Mouse (Mus musculus) MEL-GATA-1-ER (cell line): ENCODE results near the gene Haao.

Experiments
- DNase-seq: peaks from one replicate; pipeline ENCODE4 v3.0.0-alpha.2; 2012; ENCODE audit warnings: low read depth; ENCODE audit errors: extremely low read depth

Haao gene

GRCm38 (mm10) chr17:83847815-83848214, at the start of gene Haao:
Gene Haao, minus strand, starts transcription at chr17:83847963.
- DNase-seq, result peak; percentile 78

- DNase-seq, result no peak
Measured at GRCm38 (mm10) chr17:83897361-83897799, 49.6 kb upstream of the Haao start.

GRCm38 (mm10) chr17:83896723-83897122, 49.0 kb upstream of the Haao start:
- DNase-seq, result no peak

GRCm38 (mm10) chr17:83895321-83895770, 47.6 kb upstream of the Haao start:
- DNase-seq, result no peak

GRCm38 (mm10) chr17:83893134-83893533, 45.4 kb upstream of the Haao start:
- no peak for DNase-seq

- DNase-seq, result no peak
Measured at GRCm38 (mm10) chr17:83891864-83892263, 44.1 kb upstream of the Haao start.

- DNase-seq, result no peak
Measured at GRCm38 (mm10) chr17:83890373-83890696, 42.6 kb upstream of the Haao start.

GRCm38 (mm10) chr17:83889691-83890372, 42.1 kb upstream of the Haao start:
- DNase-seq, result no peak

- DNase-seq, result no peak
Measured at GRCm38 (mm10) chr17:83889329-83889690, 41.5 kb upstream of the Haao start.

GRCm38 (mm10) chr17:83887241-83887640, 39.5 kb upstream of the Haao start:
- DNase-seq, result no peak

GRCm38 (mm10) chr17:83886395-83886794, 38.6 kb upstream of the Haao start:
- DNase-seq, result no peak

- DNase-seq, result no peak
Measured at GRCm38 (mm10) chr17:83885750-83886149, 38.0 kb upstream of the Haao start.

GRCm38 (mm10) chr17:83885021-83885582, 37.3 kb upstream of the Haao start:
- no peak for DNase-seq

- DNase-seq, result no peak
Measured at GRCm38 (mm10) chr17:83882788-83883187, 35.0 kb upstream of the Haao start.

GRCm38 (mm10) chr17:83881071-83881470, 33.3 kb upstream of the Haao start:
- DNase-seq, result no peak

- DNase-seq, result peak; percentile 53
Measured at GRCm38 (mm10) chr17:83880174-83880710, 32.5 kb upstream of the Haao start.

GRCm38 (mm10) chr17:83879631-83880030, 31.9 kb upstream of the Haao start:
- no peak for DNase-seq

- no peak for DNase-seq
Measured at GRCm38 (mm10) chr17:83874610-83875009, 26.8 kb upstream of the Haao start.

GRCm38 (mm10) chr17:83873363-83874141, 25.8 kb upstream of the Haao start:
- DNase-seq, result no peak

GRCm38 (mm10) chr17:83872806-83873348, 25.1 kb upstream of the Haao start:
- peak; percentile 78 for DNase-seq

GRCm38 (mm10) chr17:83871354-83871753, 23.6 kb upstream of the Haao start:
- DNase-seq, result no peak

- DNase-seq, result no peak
Measured at GRCm38 (mm10) chr17:83870385-83870784, 22.6 kb upstream of the Haao start.
